Mouse (Mus musculus): ENCODE measurements around the gene Hist1h2ao. TPM values are rescaled to one million over a fixed set of nuclear protein-coding genes. Genes with fewer than 3 reads are reported as not detected.
"Not testable (repeated sequence)": the region's sequence is repeated elsewhere in the genome, so short reads cannot be mapped to it uniquely, and the experiment has no call there.

The Hist1h2ao gene
- total RNA-seq, 2 experiments from 2014 or later: 587 TPM; not detected in 1

- peak; percentile 83 for ATAC-seq (replicated peaks; ENCODE audit: low FRiP score, poor library complexity, severe bottlenecking)
These were observed 7.2 kb upstream of the Hist1h2ao start for GRCm38 (mm10) chr13:21803058-21803457.

GRCm38 (mm10) chr13:21811074-21811473, 809 bp downstream of the Hist1h2ao start:
- peak; percentile 55 for ATAC-seq (replicated peaks; ENCODE audit: low FRiP score, poor library complexity, severe bottlenecking)

- peak; percentile 52 for ATAC-seq (replicated peaks; ENCODE audit: low FRiP score, poor library complexity, severe bottlenecking)
These were observed 1.3 kb downstream of the Hist1h2ao start, which contains the start of gene Hist1h4m for GRCm38 (mm10) chr13:21811539-21811938. Gene Hist1h4m (plus strand): TSS chr13:21811746.

GRCm38 (mm10) chr13:21812092-21812491, 1.8 kb downstream of the Hist1h2ao start:
- peak; percentile 64 for ATAC-seq (replicated peaks; ENCODE audit: low FRiP score, poor library complexity, severe bottlenecking)

- ATAC-seq (replicated peaks; ENCODE audit: low FRiP score, poor library complexity, severe bottlenecking): peak; percentile 67
These were observed 10.0 kb downstream of the Hist1h2ao start for GRCm38 (mm10) chr13:21820082-21820890.

- ATAC-seq (replicated peaks; ENCODE audit: low FRiP score, poor library complexity, severe bottlenecking): no peak
These were observed 18.2 kb downstream of the Hist1h2ao start for GRCm38 (mm10) chr13:21828511-21828910.

- no peak for ATAC-seq (replicated peaks; ENCODE audit: low FRiP score, poor library complexity, severe bottlenecking)
These were observed 20.1 kb downstream of the Hist1h2ao start for GRCm38 (mm10) chr13:21830344-21830743.

GRCm38 (mm10) chr13:21831418-21832394, 21.4 kb downstream of the Hist1h2ao start, which contains the start of gene Hist1h4n:
Gene Hist1h4n (minus strand): TSS chr13:21832196.
- peak; percentile 59 for ATAC-seq (replicated peaks; ENCODE audit: low FRiP score, poor library complexity, severe bottlenecking)

GRCm38 (mm10) chr13:21833461-21833860, 23.2 kb downstream of the Hist1h2ao start, which contains the start of the genes Hist1h2ap and Hist1h2br:
Gene Hist1h2ap (minus strand): TSS chr13:21833507.
Gene Hist1h2br (plus strand): TSS chr13:21833743.
- peak; percentile 75 for ATAC-seq (replicated peaks; ENCODE audit: low FRiP score, poor library complexity, severe bottlenecking)

GRCm38 (mm10) chr13:21840508-21840907, 30.2 kb downstream of the Hist1h2ao start:
- ATAC-seq (replicated peaks; ENCODE audit: low FRiP score, poor library complexity, severe bottlenecking): peak; percentile 83

GRCm38 (mm10) chr13:21846356-21846755, 36.1 kb downstream of the Hist1h2ao start:
- peak; percentile 70 for ATAC-seq (replicated peaks; ENCODE audit: low FRiP score, poor library complexity, severe bottlenecking)

- ATAC-seq (replicated peaks; ENCODE audit: low FRiP score, poor library complexity, severe bottlenecking): no peak
These were observed 37.6 kb downstream of the Hist1h2ao start for GRCm38 (mm10) chr13:21847883-21848282.

- not testable (repeated sequence) for ATAC-seq (replicated peaks; ENCODE audit: low FRiP score, poor library complexity, severe bottlenecking)
These were observed 40.4 kb downstream of the Hist1h2ao start for GRCm38 (mm10) chr13:21850696-21851095.

- ATAC-seq (replicated peaks; ENCODE audit: low FRiP score, poor library complexity, severe bottlenecking): no peak
These were observed 42.1 kb downstream of the Hist1h2ao start for GRCm38 (mm10) chr13:21852215-21852945.

- ATAC-seq (replicated peaks; ENCODE audit: low FRiP score, poor library complexity, severe bottlenecking): peak; percentile 37; the same call in 1 of the 2 replicates
These were observed 44.9 kb downstream of the Hist1h2ao start for GRCm38 (mm10) chr13:21855146-21855545.

- no peak for ATAC-seq (replicated peaks; ENCODE audit: low FRiP score, poor library complexity, severe bottlenecking)
These were observed 45.5 kb downstream of the Hist1h2ao start for GRCm38 (mm10) chr13:21855698-21856162.
